Mouse (Mus musculus): ENCODE data around the gene Olfr826. TPM values are rescaled to one million over a fixed set of nuclear protein-coding genes. Genes with fewer than 3 reads are reported as not detected.
"Not testable (repeated sequence)": the region's sequence is repeated elsewhere in the genome, so short reads cannot be mapped to it uniquely, and the experiment has no call there.

Gene Olfr826
- polyA plus RNA-seq, 1 experiment from 2014 or later, result not detected

DNA sequence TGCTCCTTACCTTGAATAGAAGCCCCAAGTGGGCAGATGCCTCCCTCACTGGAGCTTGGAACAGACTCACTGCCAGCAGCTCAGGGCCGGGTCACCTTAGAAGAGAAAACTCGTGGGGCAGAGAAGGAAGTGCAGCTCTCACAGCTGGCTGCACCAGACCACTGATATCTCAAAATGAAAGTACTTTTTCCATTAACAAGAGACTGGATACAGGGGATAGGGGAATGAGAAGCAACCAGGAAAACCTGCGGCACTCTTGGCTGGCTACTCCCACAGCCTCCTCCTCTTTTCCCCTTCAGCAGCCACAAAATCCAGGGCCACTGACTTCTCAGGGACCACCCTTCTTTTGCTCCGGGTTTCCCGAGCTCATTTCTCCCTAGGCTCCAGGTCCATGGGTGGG is 39.9 kb downstream of the Olfr826 start:
- H3K9me3 ChIP-seq (ENCODE audit: low read depth, low read length), result no peaks in the 10 kb centered on the region
- no peaks in the 10 kb centered on the region for H3K36me3 ChIP-seq (ENCODE audit: insufficient read depth)
- no peak for ATAC-seq (ENCODE audit: insufficient read depth)
- TF ChIP-seq CTCF (IDR thresholded peaks at IDR 0.05; ENCODE audit: low read depth), result no peak
- no peak for DNase-seq
- WGBS, result 72% methylated on average over 5 of the region's 5 CpGs
- H3K4me1 ChIP-seq (ENCODE audit: insufficient read depth), result no peaks in the 10 kb centered on the region
- no peak overlapping the region for H3K4me2 ChIP-seq
- H3K4me3 ChIP-seq (ENCODE audit: low read depth, low read length), result no peak overlapping the region
- H3K9ac ChIP-seq, result no peak overlapping the region
- H3K27me3 ChIP-seq (ENCODE audit: insufficient read depth, low read length), result no peaks in the 10 kb centered on the region
- no peak overlapping the region for H3K27ac ChIP-seq (ENCODE audit: low read depth)

DNA sequence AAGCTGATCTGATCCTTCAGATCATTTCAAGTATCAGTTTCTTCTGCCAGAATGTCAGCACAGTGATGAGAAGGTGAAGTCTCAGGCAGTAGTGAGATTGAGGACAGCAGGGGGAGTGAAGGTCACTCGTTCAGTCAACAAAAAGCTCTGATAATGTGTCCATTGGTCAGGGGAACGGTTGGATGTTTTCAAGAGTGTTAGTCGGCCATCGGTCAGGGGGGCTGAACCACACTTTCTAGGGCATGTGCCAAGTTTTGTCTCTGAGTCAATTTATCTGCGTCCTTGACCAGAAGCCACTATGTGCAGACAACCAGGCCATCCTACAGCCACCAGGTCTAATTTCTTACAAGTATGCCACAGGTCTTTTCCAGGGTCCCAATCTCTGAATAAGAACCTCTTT is 41.5 kb downstream of the Olfr826 start:
- H3K4me1 ChIP-seq (ENCODE audit: insufficient read depth); H3K27ac ChIP-seq (ENCODE audit: low read depth); H3K4me2 ChIP-seq; H3K9me3 ChIP-seq (ENCODE audit: low read depth, low read length); DNase-seq; H3K9ac ChIP-seq; H3K4me3 ChIP-seq (ENCODE audit: low read depth, low read length); ATAC-seq (ENCODE audit: insufficient read depth); H3K27me3 ChIP-seq (ENCODE audit: insufficient read depth, low read length); H3K36me3 ChIP-seq (ENCODE audit: insufficient read depth): not testable (repeated sequence)
- WGBS, result 75% methylated on average over 5 of the region's 5 CpGs

- H3K36me3 ChIP-seq (ENCODE audit: insufficient read depth), result no peaks in the 10 kb centered on the region
- no peaks in the 10 kb centered on the region for H3K9me3 ChIP-seq (ENCODE audit: low read depth, low read length)
- H3K27me3 ChIP-seq (ENCODE audit: insufficient read depth, low read length), result no peaks in the 10 kb centered on the region
- H3K4me3 ChIP-seq (ENCODE audit: low read depth, low read length), result no peak overlapping the region
- H3K9ac ChIP-seq, result no peak overlapping the region
- ATAC-seq (ENCODE audit: insufficient read depth) (no peak), DNase-seq (no peak)
- no peak overlapping the region for H3K4me2 ChIP-seq
- no peaks in the 10 kb centered on the region for H3K4me1 ChIP-seq (ENCODE audit: insufficient read depth)
- TF ChIP-seq CTCF (IDR thresholded peaks at IDR 0.05; ENCODE audit: low read depth), result no peak
- no peak overlapping the region for H3K27ac ChIP-seq (ENCODE audit: low read depth)
Measured at GRCm38 (mm10) chr10:130134811-130135210, 49.2 kb downstream of the Olfr826 start.

GRCm38 (mm10) chr10:130129900-130130299 is 54.1 kb downstream of the Olfr826 start, which contains the start of gene Olfr824:
TSS of gene Olfr824 (minus strand) at chr10:130130000.
- not testable (repeated sequence) for H3K4me1 ChIP-seq (ENCODE audit: insufficient read depth); H3K9me3 ChIP-seq (ENCODE audit: low read depth, low read length); H3K4me3 ChIP-seq (ENCODE audit: low read depth, low read length); H3K9ac ChIP-seq; DNase-seq; H3K4me2 ChIP-seq; H3K36me3 ChIP-seq (ENCODE audit: insufficient read depth); ATAC-seq (ENCODE audit: insufficient read depth); H3K27me3 ChIP-seq (ENCODE audit: insufficient read depth, low read length); H3K27ac ChIP-seq (ENCODE audit: low read depth)

Other genes with a start within 250 kb of the Olfr826 start
- gene Olfr818, start 235.1 kb downstream of the Olfr826 start, polyA plus RNA-seq (2014; fragmentation: Nextera tagmentation; extraction: Ambion mirVana), result not detected in 2 replicates
- gene Olfr819, start 216.9 kb downstream of the Olfr826 start, polyA plus RNA-seq (2014; fragmentation: Nextera tagmentation; extraction: Ambion mirVana), result not detected in 2 replicates
- gene Olfr247, start 208.0 kb downstream of the Olfr826 start, polyA plus RNA-seq (2014; fragmentation: Nextera tagmentation; extraction: Ambion mirVana), result not detected in 2 replicates
- not detected in 2 replicates for gene Gm10310, start 199.1 kb downstream of the Olfr826 start, polyA plus RNA-seq (2014; fragmentation: Nextera tagmentation; extraction: Ambion mirVana)
- not detected in 2 replicates for gene Olfr820, start 171.6 kb downstream of the Olfr826 start, polyA plus RNA-seq (2014; fragmentation: Nextera tagmentation; extraction: Ambion mirVana)
- not detected in 2 replicates for gene Olfr821, start 153.8 kb downstream of the Olfr826 start, polyA plus RNA-seq (2014; fragmentation: Nextera tagmentation; extraction: Ambion mirVana)
- not detected in 2 replicates for gene Olfr822, start 113.0 kb downstream of the Olfr826 start, polyA plus RNA-seq (2014; fragmentation: Nextera tagmentation; extraction: Ambion mirVana)
- gene Olfr823, start 68.8 kb downstream of the Olfr826 start, polyA plus RNA-seq (2014; fragmentation: Nextera tagmentation; extraction: Ambion mirVana), result not detected in 2 replicates
- not detected in 2 replicates for gene Olfr824, start 54.2 kb downstream of the Olfr826 start, polyA plus RNA-seq (2014; fragmentation: Nextera tagmentation; extraction: Ambion mirVana)
- not detected in 2 replicates for gene Olfr825, start 17.4 kb downstream of the Olfr826 start, polyA plus RNA-seq (2014; fragmentation: Nextera tagmentation; extraction: Ambion mirVana)
- not detected in 2 replicates for gene Olfr827, start 30.2 kb upstream of the Olfr826 start, polyA plus RNA-seq (2014; fragmentation: Nextera tagmentation; extraction: Ambion mirVana)
- gene Neurod4, start 96.1 kb upstream of the Olfr826 start, polyA plus RNA-seq (2014; fragmentation: Nextera tagmentation; extraction: Ambion mirVana), result not detected in 2 replicates
- 0.66 TPM in 1 of 2 replicates, not detected in the other for gene Tespa1, start 138.7 kb upstream of the Olfr826 start, polyA plus RNA-seq (2014; fragmentation: Nextera tagmentation; extraction: Ambion mirVana)
- gene Vmn2r84, start 210.1 kb upstream of the Olfr826 start, polyA plus RNA-seq (2014; fragmentation: Nextera tagmentation; extraction: Ambion mirVana), result not detected in 2 replicates
- gene Vmn2r85, start 245.5 kb upstream of the Olfr826 start, polyA plus RNA-seq (2014; fragmentation: Nextera tagmentation; extraction: Ambion mirVana), result not detected in 2 replicates

Data from lung, embryonic 14.5 days (tissue).